Mouse (Mus musculus) right cerebral cortex, adult 2 months (tissue): Measurements from ENCODE around the gene Hist1h2bb.

ENCODE experiments used
- DNase-seq, 2 experiments: peaks; one replicate each; pipeline ENCODE4 v3.0.0; 2021 to 2022; ENCODE audit warnings: low spot score in 2 of 2

The Hist1h2bb gene

GRCm38 (mm10) chr13:23728472-23729191 lies 17.9 kb upstream of the Hist1h2bb start:
- no peak for DNase-seq

- no peak for DNase-seq
Measured at GRCm38 (mm10) chr13:23729192-23729525, 17.4 kb upstream of the Hist1h2bb start.

- no peak for DNase-seq
Measured at GRCm38 (mm10) chr13:23729706-23730105, 16.8 kb upstream of the Hist1h2bb start.

GRCm38 (mm10) chr13:23730479-23730878 lies 16.1 kb upstream of the Hist1h2bb start:
- no peak for DNase-seq

GRCm38 (mm10) chr13:23732156-23732804 lies 14.3 kb upstream of the Hist1h2bb start:
- peak; percentile 36 to 57 for DNase-seq

- no peak for DNase-seq
Measured at GRCm38 (mm10) chr13:23737091-23737490, 9.4 kb upstream of the Hist1h2bb start.

GRCm38 (mm10) chr13:23738041-23738440 lies 8.5 kb upstream of the Hist1h2bb start:
- no peak for DNase-seq

- DNase-seq = peak; percentile 87 to 91
Measured at GRCm38 (mm10) chr13:23738677-23739068, 7.9 kb upstream of the Hist1h2bb start, which contains the start of gene Hist1h1c. Hist1h1c (plus strand) TSS chr13:23738808.

GRCm38 (mm10) chr13:23739069-23739921 lies 7.2 kb upstream of the Hist1h2bb start:
- peak; percentile 95 to 96 for DNase-seq

GRCm38 (mm10) chr13:23739922-23740252 lies 6.6 kb upstream of the Hist1h2bb start:
- DNase-seq = no peak

- no peak for DNase-seq
Measured at GRCm38 (mm10) chr13:23740256-23740840, 6.2 kb upstream of the Hist1h2bb start.

GRCm38 (mm10) chr13:23740910-23741309 lies 5.6 kb upstream of the Hist1h2bb start:
- DNase-seq = no peak

- no peak for DNase-seq
Measured at GRCm38 (mm10) chr13:23742007-23742406, 4.5 kb upstream of the Hist1h2bb start.

GRCm38 (mm10) chr13:23743215-23743614 lies 3.3 kb upstream of the Hist1h2bb start:
- no peak for DNase-seq

GRCm38 (mm10) chr13:23743963-23744362 lies 2.6 kb upstream of the Hist1h2bb start:
- DNase-seq = no peak

- no peak for DNase-seq
Measured at GRCm38 (mm10) chr13:23744421-23745380, 1.8 kb upstream of the Hist1h2bb start.

GRCm38 (mm10) chr13:23745381-23746161 lies 963 bp upstream of the Hist1h2bb start, which contains the start of gene Hist1h3c:
Hist1h3c (minus strand) TSS chr13:23745602.
- peak; percentile 92 to 93 for DNase-seq

- no peak for DNase-seq
Measured at GRCm38 (mm10) chr13:23747081-23747891, 752 bp downstream of the Hist1h2bb start.

GRCm38 (mm10) chr13:23747892-23748288 lies 1.4 kb downstream of the Hist1h2bb start:
- DNase-seq = no peak
